Mouse (Mus musculus) megakaryocyte, embryonic 14.5 days (primary cell): ENCODE measurements around the gene Slc26a11. TPM values are rescaled to one million over a fixed set of nuclear protein-coding genes. Genes with fewer than 3 reads are reported as not detected.
A peak's percentile ranks its signal among the peaks of the same experiment; 100 is the strongest.
"Not testable (repeated sequence)": the region's sequence is repeated elsewhere in the genome, so short reads cannot be mapped to it uniquely, and the experiment has no call there.

Experiments
- H3K27me3 ChIP-seq: replicated peaks from 2 replicates; pipeline ENCODE3; 2012; ENCODE audit warnings: inconsistent platforms
- H3K36me3 ChIP-seq: replicated peaks from 2 replicates; pipeline ENCODE3; 2012; ENCODE audit warnings: low read length, inconsistent platforms, mixed read lengths
- H3K4me1 ChIP-seq: 2 replicates; pipeline ENCODE4 v1.6.1; 2012; ENCODE audit warnings: inconsistent platforms
- H3K4me3 ChIP-seq: replicated peaks from 2 replicates; pipeline ENCODE3; 2012; ENCODE audit warnings: moderate library complexity, mild to moderate bottlenecking, inconsistent platforms
- H3K9me3 ChIP-seq: 2 replicates; pipeline ENCODE4 v1.6.1; 2012; ENCODE audit warnings: inconsistent platforms
- FLI1 ChIP-seq: IDR thresholded peaks from 2 replicates; pipeline ENCODE4 v1.6.1; 2012; ENCODE audit warnings: low read length, inconsistent platforms, mixed read lengths
- GATA1 ChIP-seq: IDR thresholded peaks from 3 replicates; pipeline ENCODE4 v1.6.1; 2012; ENCODE audit warnings: mixed read lengths, low read length, inconsistent platforms, borderline replicate concordance
- polyA plus RNA-seq: library from polyadenylated mRNA; stranded (reverse); fragments of >175 nt; gene quantifications from 2 replicates; pipeline ENCODE4 v1.2.3, GENCODE M21; 2012; ENCODE audit warnings: low replicate concordance; ENCODE audit not compliant: insufficient read depth

Gene Slc26a11
- polyA plus RNA-seq, 1 experiment, result 1.5 TPM

DNA sequence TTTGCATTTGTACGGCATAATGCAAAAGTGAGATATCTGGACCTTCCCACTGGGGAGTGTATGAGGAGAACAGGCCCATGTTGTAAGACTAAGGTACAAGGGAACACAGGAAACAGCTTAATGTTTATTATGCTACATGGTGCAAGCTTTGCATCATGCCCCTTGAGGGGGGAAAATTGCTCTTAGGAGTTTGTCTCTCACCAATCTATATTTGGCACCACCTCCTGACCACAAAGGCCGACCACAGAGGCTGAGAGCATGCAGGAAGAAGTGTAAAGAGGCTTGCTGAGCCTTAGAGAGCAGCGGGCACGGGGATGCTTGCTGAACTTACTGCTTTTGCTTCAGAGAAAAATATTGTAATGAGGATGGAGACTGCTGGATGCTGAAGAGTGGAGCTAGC is 29.5 kb downstream of the Slc26a11 start:
- TF ChIP-seq GATA1 (no peak), FLI1 (no peak)
- Histone ChIP-seq H3K36me3 (no peaks in the 10 kb centered on the region), H3K27me3 (peaks cover 48% of the 10 kb centered on the region), H3K4me1 (peaks cover 46% of the 10 kb centered on the region), H3K4me3 (peak overlapping the region; percentile 18), H3K9me3 (0 out of 2 replicates have a peak, but pooled peaks cover under 1% of the 10 kb centered on the region)

- H3K4me1 ChIP-seq, result peaks cover 53% of the 10 kb centered on the region
Measured at GRCm38 (mm10) chr11:119386306-119386705, 30.9 kb downstream of the Slc26a11 start.

DNA sequence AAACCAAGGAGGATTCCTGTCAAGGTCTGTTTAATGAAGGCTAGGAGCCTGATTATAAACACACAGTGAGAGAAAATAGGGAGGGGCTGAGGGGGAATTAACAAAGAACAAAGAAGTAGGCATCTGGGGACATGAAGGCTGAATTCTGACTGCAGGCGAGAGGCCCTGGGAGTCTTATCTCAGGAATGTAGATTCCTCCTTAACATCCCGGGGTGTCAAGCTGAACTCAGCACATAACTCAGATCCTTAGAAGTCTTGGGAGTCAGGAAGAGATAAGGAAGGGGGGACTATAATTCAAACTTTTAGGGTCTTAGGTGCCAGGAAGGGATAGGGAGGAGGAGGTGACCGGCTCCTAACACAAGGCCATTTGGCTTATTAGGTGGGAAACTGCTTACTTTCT is 31.9 kb downstream of the Slc26a11 start:
- H3K4me3 ChIP-seq, H3K9me3 ChIP-seq, H3K36me3 ChIP-seq: not testable (repeated sequence)
- Histone ChIP-seq H3K27me3 (peaks cover 35% of the 10 kb centered on the region), H3K4me1 (peaks cover 53% of the 10 kb centered on the region)

More at GRCm38 (mm10) chr11:119386306-119386705, 30.9 kb downstream of the Slc26a11 start:
- H3K9me3 ChIP-seq, result no peaks in the 10 kb centered on the region
- no peak overlapping the region for H3K4me3 ChIP-seq
- no peak for TF ChIP-seq FLI1
- no peak for TF ChIP-seq GATA1
- peaks cover 44% of the 10 kb centered on the region for H3K27me3 ChIP-seq
- no peaks in the 10 kb centered on the region for H3K36me3 ChIP-seq

DNA sequence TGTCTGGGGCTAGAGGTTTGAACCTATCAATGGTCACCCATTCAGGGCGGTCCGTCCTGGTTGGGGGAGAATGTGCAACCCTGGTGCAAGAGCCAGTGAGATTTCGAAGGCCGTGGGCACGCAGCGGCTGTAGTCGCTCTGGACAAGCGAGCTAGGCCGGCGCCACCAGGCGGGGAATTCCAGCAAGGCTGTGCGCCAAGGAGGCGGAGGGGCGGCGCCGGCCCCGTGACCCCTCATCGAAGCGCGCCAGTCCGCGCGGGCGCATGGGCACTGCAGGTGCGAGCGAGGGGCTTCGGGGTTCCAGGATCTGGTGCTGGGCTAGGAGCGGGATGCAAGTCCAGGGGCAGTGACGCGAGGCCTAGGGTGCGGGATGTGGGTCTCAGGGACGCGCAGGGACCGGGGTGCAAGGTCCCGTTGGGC is 34.5 kb downstream of the Slc26a11 start:
- peaks cover 60% of the 10 kb centered on the region for H3K4me1 ChIP-seq
- peaks cover under 1% of the 10 kb centered on the region for H3K36me3 ChIP-seq
- H3K4me3 ChIP-seq, result peak overlapping the region; percentile 96
- TF ChIP-seq FLI1 (no peak), GATA1 (no peak)
- no peaks in the 10 kb centered on the region for H3K9me3 ChIP-seq
- H3K27me3 ChIP-seq, result peaks cover 31% of the 10 kb centered on the region

DNA sequence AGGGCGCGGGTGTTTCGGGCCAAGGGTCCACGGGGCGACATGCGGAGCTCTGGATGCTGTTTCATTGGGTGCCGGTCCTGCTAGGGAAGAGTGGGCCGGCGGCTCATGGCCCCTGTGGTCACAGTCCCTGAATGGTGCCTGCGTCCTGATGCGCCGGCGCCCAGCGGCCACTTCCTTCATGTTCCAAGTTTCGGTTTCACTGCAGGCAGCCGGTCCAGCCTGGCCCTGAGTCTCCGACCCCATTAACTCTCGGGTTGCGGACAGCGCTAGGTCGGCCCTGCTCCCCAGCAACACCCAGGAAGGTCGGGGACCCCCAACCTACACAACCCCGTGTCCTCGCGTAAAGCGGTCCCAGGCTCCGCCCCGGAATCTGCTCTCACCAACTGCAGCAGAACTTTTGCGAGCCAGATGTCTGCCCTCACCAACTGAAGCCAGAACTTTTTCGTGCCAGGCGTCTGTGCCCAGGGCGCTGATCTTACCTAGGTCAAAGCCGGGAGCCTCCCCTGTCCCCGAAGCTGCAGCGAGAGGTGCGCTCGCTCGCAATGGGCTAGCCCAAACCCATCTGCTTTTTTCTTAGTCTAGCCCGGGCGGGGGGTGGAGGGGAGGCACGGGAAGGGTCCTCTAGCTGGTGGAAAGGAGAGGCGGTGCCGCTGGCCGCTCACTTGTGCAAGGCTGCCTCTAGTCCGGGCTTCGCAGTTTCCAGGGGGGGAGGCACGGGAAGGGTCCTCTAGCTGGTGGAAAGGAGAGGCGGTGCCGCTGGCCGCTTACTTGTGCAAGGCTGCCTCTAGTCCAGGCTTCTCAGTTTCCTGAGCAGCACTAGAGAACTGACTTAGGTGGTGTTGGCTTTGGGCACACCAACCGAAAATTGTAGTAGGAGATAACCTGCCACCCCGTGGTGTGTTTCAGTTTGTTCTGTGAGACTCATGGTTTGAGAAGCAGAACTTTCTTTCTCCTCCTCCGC is 35.2 kb downstream of the Slc26a11 start:
- Histone ChIP-seq H3K9me3 (no peaks in the 10 kb centered on the region), H3K27me3 (peaks cover 31% of the 10 kb centered on the region), H3K36me3 (peaks cover 6% of the 10 kb centered on the region), H3K4me3 (peak overlapping the region; percentile 96), H3K4me1 (peaks cover 61% of the 10 kb centered on the region)
- no peak for TF ChIP-seq FLI1
- TF ChIP-seq GATA1, result no peak

DNA sequence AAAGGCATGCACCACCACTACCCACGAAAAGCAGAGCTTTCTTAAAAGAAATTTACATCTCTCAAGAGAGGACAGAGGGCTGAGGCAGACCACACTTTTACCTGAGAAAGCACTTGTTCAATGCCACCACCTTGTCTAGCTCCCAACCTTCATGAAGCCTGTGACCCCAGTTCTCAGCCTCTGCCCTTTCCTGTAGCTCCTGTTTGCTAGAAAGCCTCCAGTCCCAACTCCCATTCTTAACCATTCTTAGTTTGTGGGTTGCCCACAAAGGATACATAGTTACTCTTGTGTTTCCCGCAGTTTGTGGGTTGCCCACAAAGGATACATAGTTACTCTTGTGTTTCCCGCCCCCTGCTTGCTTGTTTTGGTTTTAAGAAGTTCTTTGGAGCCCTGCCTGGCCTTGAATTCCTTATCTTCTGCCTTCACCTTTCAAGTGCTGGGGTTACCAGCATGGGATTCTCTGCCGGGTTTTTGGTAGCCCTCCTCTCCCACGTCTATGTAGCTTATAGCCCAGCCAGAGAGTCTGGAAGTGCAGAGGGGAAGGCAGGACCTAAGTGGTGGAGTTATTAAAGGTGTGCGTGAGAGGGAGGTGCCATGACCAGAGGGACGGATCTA is 36.1 kb downstream of the Slc26a11 start:
- Histone ChIP-seq H3K9me3 (no peaks in the 10 kb centered on the region), H3K27me3 (peaks cover 35% of the 10 kb centered on the region), H3K4me3 (peak overlapping the region; percentile 96), H3K4me1 (peaks cover 68% of the 10 kb centered on the region), H3K36me3 (peaks cover 14% of the 10 kb centered on the region)
- TF ChIP-seq GATA1 (no peak), FLI1 (no peak)

GRCm38 (mm10) chr11:119392001-119392614 is 36.8 kb downstream of the Slc26a11 start:
- peak overlapping the region; percentile 96 for H3K4me3 ChIP-seq
- peaks cover 35% of the 10 kb centered on the region for H3K27me3 ChIP-seq
- H3K9me3 ChIP-seq, result no peaks in the 10 kb centered on the region
- peaks cover 72% of the 10 kb centered on the region for H3K4me1 ChIP-seq
- H3K36me3 ChIP-seq, result peaks cover 18% of the 10 kb centered on the region
- TF ChIP-seq GATA1, result no peak
- no peak for TF ChIP-seq FLI1

DNA sequence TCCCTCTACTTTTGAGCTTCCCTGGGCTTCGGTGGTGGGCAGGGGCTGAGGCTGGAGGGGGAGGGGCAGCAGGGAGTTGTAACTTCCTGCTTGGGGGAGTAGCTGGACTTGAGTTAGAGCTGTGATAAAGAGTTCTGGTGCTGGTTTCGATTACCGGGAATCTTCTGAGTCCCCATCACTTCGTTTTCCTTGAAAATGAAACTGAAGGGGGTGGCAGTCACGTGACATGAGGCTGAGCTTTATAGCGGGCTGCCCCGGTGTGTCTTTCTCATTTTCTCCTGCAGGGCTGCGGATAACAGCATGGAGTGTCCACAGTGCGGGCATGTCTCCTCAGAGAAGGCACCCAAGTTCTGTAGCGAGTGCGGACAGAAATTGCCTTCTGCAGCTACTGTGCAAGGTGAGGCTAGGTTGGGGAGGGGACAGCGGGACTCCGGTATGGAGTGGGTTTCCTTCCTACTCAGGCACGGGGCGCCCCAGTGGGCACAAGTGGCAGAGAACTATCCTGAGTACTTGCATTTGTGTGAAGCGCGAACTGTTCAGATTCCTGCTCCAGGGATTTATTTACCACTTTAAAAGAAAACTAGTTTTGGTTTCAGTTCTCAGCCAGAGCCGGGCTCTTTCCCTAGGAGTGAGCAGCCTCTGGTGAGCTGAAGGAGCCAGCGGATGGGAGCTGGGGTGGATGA is 37.6 kb downstream of the Slc26a11 start, which contains the start of gene Rnf213:
Gene Rnf213, plus strand, starts transcription at position 301 of the 683 bp plus-strand sequence.
- H3K4me1 ChIP-seq, result peaks cover 65% of the 10 kb centered on the region
- H3K36me3 ChIP-seq, result peaks cover 19% of the 10 kb centered on the region
- H3K27me3 ChIP-seq, result peaks cover 29% of the 10 kb centered on the region
- no peak for TF ChIP-seq GATA1
- no peak for TF ChIP-seq FLI1
- H3K9me3 ChIP-seq, result no peaks in the 10 kb centered on the region
- H3K4me3 ChIP-seq, result peak within 1 kb of the TSS; percentile 96

DNA sequence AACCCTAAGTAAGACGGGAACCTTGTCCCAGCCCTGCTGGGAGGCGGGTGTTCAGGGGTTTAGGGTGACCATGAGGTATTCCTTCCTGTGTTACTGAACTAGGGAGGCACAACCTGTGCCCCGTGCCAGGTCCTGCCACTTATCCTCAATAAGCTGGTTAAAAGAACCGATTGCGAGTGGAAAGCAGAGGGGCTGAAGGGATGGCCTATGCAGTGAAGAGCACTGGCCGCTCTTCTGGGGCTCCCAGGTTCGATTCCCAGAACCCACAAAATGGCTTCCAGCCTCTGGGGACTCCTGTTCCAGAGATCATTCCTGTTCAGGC is 38.1 kb downstream of the Slc26a11 start:
- H3K4me1 ChIP-seq, result peaks cover 63% of the 10 kb centered on the region
- TF ChIP-seq GATA1, result no peak
- TF ChIP-seq FLI1, result no peak
- H3K27me3 ChIP-seq, result peaks cover 26% of the 10 kb centered on the region
- H3K36me3 ChIP-seq, result peaks cover 22% of the 10 kb centered on the region
- H3K9me3 ChIP-seq, result no peaks in the 10 kb centered on the region
- H3K4me3 ChIP-seq, result peak overlapping the region; percentile 96
